Mouse (Mus musculus) brain, embryonic 14.5 days (tissue): ENCODE results near the gene Glrx2. TPM values are rescaled to one million over a fixed set of nuclear protein-coding genes. Genes with fewer than 3 reads are reported as not detected.

Source experiments
- DNase-seq: peaks from one replicate; pipeline ENCODE4 v3.0.0-alpha.2; 2011; ENCODE audit warnings: low read depth
- CTCF ChIP-seq: fragments of 200-500 bp; IDR thresholded peaks from 2 replicates; pipeline ENCODE4 v1.5.1; 2012; ENCODE audit warnings: inconsistent platforms, mild to moderate bottlenecking, moderate library complexity, borderline replicate concordance; ENCODE audit not compliant: insufficient read depth, insufficient read length; ENCODE audit errors: extremely low read depth
- POLR2A ChIP-seq: fragments of 200-500 bp; IDR thresholded peaks from 2 replicates; pipeline ENCODE4 v1.6.1; 2012; ENCODE audit warnings: mild to moderate bottlenecking, inconsistent platforms, borderline replicate concordance; ENCODE audit not compliant: poor library complexity, insufficient read depth, insufficient read length, severe bottlenecking; ENCODE audit errors: extremely low read depth
- polyA plus RNA-seq: library from polyadenylated mRNA; depleted of rRNA; stranded (reverse); fragments of >200 nt; gene quantifications from 2 replicates; pipeline ENCODE4 v1.2.3, GENCODE M21; 2012; rRNA removed

Gene Glrx2
- polyA plus RNA-seq, 1 experiment: 66.8 TPM

GRCm38 (mm10) chr1:143765801-143766200, 49.7 kb downstream of the Glrx2 start:
- TF ChIP-seq POLR2A: no peak

GRCm38 (mm10) chr1:143766238-143766637, 50.1 kb downstream of the Glrx2 start:
- TF ChIP-seq POLR2A (no peak), CTCF (no peak)
- no peak for DNase-seq

More at GRCm38 (mm10) chr1:143765801-143766200, 49.7 kb downstream of the Glrx2 start:
- no peak for DNase-seq

- TF ChIP-seq POLR2A: no peak
- no peak for TF ChIP-seq CTCF
- DNase-seq: peak; percentile 19
These were observed 54.4 kb downstream of the Glrx2 start for GRCm38 (mm10) chr1:143770444-143771109.

GRCm38 (mm10) chr1:143773082-143773481, 56.9 kb downstream of the Glrx2 start:
- no peak for DNase-seq
- TF ChIP-seq CTCF (no peak), POLR2A (no peak)

GRCm38 (mm10) chr1:143773909-143774308, 57.8 kb downstream of the Glrx2 start:
- DNase-seq: no peak

GRCm38 (mm10) chr1:143776446-143777411, 60.6 kb downstream of the Glrx2 start, which contains the start of the genes Trove2 and Uchl5:
Gene Trove2 (minus strand): TSS chr1:143777068.
Gene Uchl5 (plus strand): TSS chr1:143777272.
- peak; percentile 62; the same call in 1 of the 2 replicates for TF ChIP-seq POLR2A
- TF ChIP-seq CTCF: peak; percentile 90
- peak; percentile 99 for DNase-seq

More at GRCm38 (mm10) chr1:143773909-143774308, 57.8 kb downstream of the Glrx2 start:
- no peak for TF ChIP-seq CTCF
- TF ChIP-seq POLR2A: no peak

- DNase-seq: no peak
- TF ChIP-seq POLR2A (no peak), CTCF (no peak)
These were observed 61.5 kb downstream of the Glrx2 start for GRCm38 (mm10) chr1:143777558-143778218.

- TF ChIP-seq POLR2A: no peak
- TF ChIP-seq CTCF: peak; percentile 60; the same call in 1 of the 2 replicates
- DNase-seq: no peak
These were observed 72.6 kb downstream of the Glrx2 start for GRCm38 (mm10) chr1:143788584-143789227.

Other genes starting within 250 kb of the Glrx2 start
- gene B3galt2, start 75.7 kb upstream of the Glrx2 start, polyA plus RNA-seq: 3.0 and 3.8 TPM in 2 replicates
- gene Cdc73, start 13.4 kb upstream of the Glrx2 start, polyA plus RNA-seq: 18.6 and 20.2 TPM in 2 replicates
- 15.1 and 18.5 TPM in 2 replicates for gene Trove2, start 60.7 kb downstream of the Glrx2 start, polyA plus RNA-seq
- gene Uchl5, start 60.9 kb downstream of the Glrx2 start, polyA plus RNA-seq: 14.4 and 16.3 TPM in 2 replicates